Mouse (Mus musculus) heart, adult 2 months (tissue): ENCODE results near the gene Ank3. TPM values are rescaled to one million over a fixed set of nuclear protein-coding genes. Genes with fewer than 3 reads are reported as not detected.

ENCODE experiments used
- DNase-seq, 2 experiments: peaks; one replicate each; pipeline ENCODE4 v3.0.0; 2021
- H3K27ac ChIP-seq: fragments of 200-600 bp; 2 replicates; pipeline ENCODE4 v1.8.1; 2022
- H3K27me3 ChIP-seq: fragments of 200-500 bp; 2 replicates; pipeline ENCODE4 v1.6.1; 2012; ENCODE audit warnings: mild to moderate bottlenecking, low read length, inconsistent platforms, mixed read lengths; ENCODE audit not compliant: control insufficient read depth, insufficient read depth
- H3K36me3 ChIP-seq: fragments of 200-500 bp; 2 replicates; pipeline ENCODE4 v1.6.1; 2012; ENCODE audit warnings: low read length, inconsistent platforms; ENCODE audit not compliant: control insufficient read depth, insufficient read depth
- H3K4me1 ChIP-seq: fragments of 200-500 bp; 2 replicates; pipeline ENCODE4 v1.6.1; 2011; ENCODE audit warnings: low read length; ENCODE audit not compliant: control insufficient read depth, insufficient read depth
- H3K4me3 ChIP-seq: fragments of 200-600 bp; 2 replicates; pipeline ENCODE4 v1.8.1; 2022
- H3K79me2 ChIP-seq: fragments of 200-500 bp; replicated peaks from 2 replicates; pipeline ENCODE4 v1.6.1; 2012; ENCODE audit warnings: mild to moderate bottlenecking, inconsistent platforms, low read length, moderate library complexity, mixed read lengths; ENCODE audit not compliant: control insufficient read depth, insufficient read depth
- H3K9ac ChIP-seq: fragments of 200-500 bp; 2 replicates; pipeline ENCODE4 v1.6.1; 2012; ENCODE audit warnings: low read depth, mild to moderate bottlenecking, control low read depth, inconsistent platforms, low read length, mixed read lengths
- CTCF ChIP-seq: fragments of 200-600 bp; IDR thresholded peaks from 2 replicates; pipeline ENCODE4 v1.8.1; 2022; ENCODE audit warnings: antibody characterized with exemption, mild to moderate bottlenecking, moderate library complexity
- EP300 ChIP-seq: fragments of 200-500 bp; IDR thresholded peaks from 2 replicates; pipeline ENCODE4 v1.6.1; 2011; ENCODE audit warnings: low read depth, low read length, control low read depth; ENCODE audit not compliant: insufficient read depth
- POLR2A ChIP-seq: fragments of 200-500 bp; IDR thresholded peaks from 2 replicates; pipeline ENCODE4 v1.6.1; 2011; ENCODE audit warnings: mild to moderate bottlenecking, low read depth, low read length, control low read depth; ENCODE audit not compliant: insufficient read depth
- WGBS: fragments of 180-500 bp; shearing (Covaris S2); methylation state at CpG from one replicate; pipeline ENCODE4 v1.1.7; 2018; 5-methylcytosine and 5-hydroxymethylcytosine counted together
- intact Hi-C: fragments of 180-260 bp; cut with DNase I; formaldehyde crosslinking; loops from one replicate; pipeline ENCODE4 v1.15.1; 2025
- polyA plus RNA-seq: library from polyadenylated mRNA; depleted of rRNA; stranded (reverse); fragments of >200 nt; gene quantifications from 2 replicates; pipeline ENCODE4 v1.2.3, GENCODE M21; 2012
- total RNA-seq, 2 experiments: library from RNA; stranded (reverse); gene quantifications; 2 replicates each; pipeline ENCODE4 v1.2.3; 2021

Gene Ank3
- total and polyA plus RNA-seq, 3 experiments: 16.8 to 80.3 (median 64.6) TPM

GRCm38 (mm10) chr10:69672545-69672944, 274.0 kb downstream of the Ank3 start:
- intact Hi-C loops: no loop called here
- H3K27ac ChIP-seq: no peak overlapping the region
- TF ChIP-seq POLR2A (no peak), EP300 (no peak), CTCF (no peak)
- no peaks in the 10 kb centered on the region for H3K79me2 ChIP-seq
- no peak overlapping the region for H3K4me3 ChIP-seq
- no peaks in the 10 kb centered on the region for H3K27me3 ChIP-seq
- no peaks in the 10 kb centered on the region for H3K36me3 ChIP-seq
- no peak overlapping the region for H3K9ac ChIP-seq
- DNase-seq: no peak
- no peaks in the 10 kb centered on the region for H3K4me1 ChIP-seq

- no peak for DNase-seq
- Histone ChIP-seq H3K9ac (no peak overlapping the region), H3K79me2 (no peaks in the 10 kb centered on the region), H3K27me3 (no peaks in the 10 kb centered on the region), H3K4me3 (no peak overlapping the region), H3K4me1 (no peaks in the 10 kb centered on the region), H3K27ac (no peak overlapping the region), H3K36me3 (no peaks in the 10 kb centered on the region)
- TF ChIP-seq EP300: no peak
- TF ChIP-seq POLR2A: no peak
- TF ChIP-seq CTCF: no peak
- WGBS: 87% methylated on average over 15 of the region's 15 CpGs
- intact Hi-C loops: no loop called here
Observed at GRCm38 (mm10) chr10:69678230-69678629, 279.7 kb downstream of the Ank3 start.

GRCm38 (mm10) chr10:69686336-69686735, 287.8 kb downstream of the Ank3 start:
- TF ChIP-seq EP300: no peak
- TF ChIP-seq POLR2A: no peak
- TF ChIP-seq CTCF: no peak
- no peaks in the 10 kb centered on the region for H3K79me2 ChIP-seq
- no peak overlapping the region for H3K27ac ChIP-seq
- WGBS: 74% methylated on average over 1 of the region's 1 CpGs
- intact Hi-C loops: no loop called here
- DNase-seq: no peak
- H3K4me3 ChIP-seq: no peak overlapping the region
- no peaks in the 10 kb centered on the region for H3K4me1 ChIP-seq
- no peaks in the 10 kb centered on the region for H3K36me3 ChIP-seq
- H3K9ac ChIP-seq: no peak overlapping the region
- no peaks in the 10 kb centered on the region for H3K27me3 ChIP-seq

- Histone ChIP-seq H3K9ac (no peak overlapping the region), H3K27ac (no peak overlapping the region), H3K36me3 (no peaks in the 10 kb centered on the region), H3K4me1 (no peaks in the 10 kb centered on the region), H3K4me3 (no peak overlapping the region), H3K79me2 (no peaks in the 10 kb centered on the region), H3K27me3 (no peaks in the 10 kb centered on the region)
- DNase-seq: no peak
- TF ChIP-seq EP300 (no peak), POLR2A (no peak), CTCF (no peak)
- 78% methylated on average over 12 of the region's 12 CpGs for WGBS
- intact Hi-C loops: no loop called here
Observed at GRCm38 (mm10) chr10:69689096-69689495, 290.5 kb downstream of the Ank3 start.

GRCm38 (mm10) chr10:69690131-69690960, 291.8 kb downstream of the Ank3 start:
- no peaks in the 10 kb centered on the region for H3K79me2 ChIP-seq
- H3K9ac ChIP-seq: no peak overlapping the region
- intact Hi-C loops: no loop called here

GRCm38 (mm10) chr10:69690961-69691451, 292.4 kb downstream of the Ank3 start:
- Histone ChIP-seq H3K36me3 (no peaks in the 10 kb centered on the region), H3K4me3 (no peak overlapping the region)

More at GRCm38 (mm10) chr10:69690131-69690960, 291.8 kb downstream of the Ank3 start:
- DNase-seq: no peak
- no peaks in the 10 kb centered on the region for H3K36me3 ChIP-seq
- H3K4me1 ChIP-seq: no peaks in the 10 kb centered on the region
- H3K4me3 ChIP-seq: no peak overlapping the region
- H3K27me3 ChIP-seq: no peaks in the 10 kb centered on the region
- no peak for TF ChIP-seq POLR2A
- no peak overlapping the region for H3K27ac ChIP-seq
- WGBS: 35% methylated on average over 12 of the region's 12 CpGs

More at GRCm38 (mm10) chr10:69690961-69691451, 292.4 kb downstream of the Ank3 start:
- no peak for DNase-seq
- Histone ChIP-seq H3K27ac (no peak overlapping the region), H3K79me2 (no peaks in the 10 kb centered on the region), H3K4me1 (no peaks in the 10 kb centered on the region), H3K9ac (no peak overlapping the region), H3K27me3 (no peaks in the 10 kb centered on the region)
- 45% methylated on average over 6 of the region's 6 CpGs for WGBS
- intact Hi-C loops: no loop called here
- TF ChIP-seq EP300 (no peak), CTCF (no peak), POLR2A (no peak)
